Mouse (Mus musculus) embryonic fibroblast, embryonic 13.5 days (primary cell): ENCODE measurements around the gene Hao2.

Experiments
- CTCF ChIP-seq: IDR thresholded peaks from 2 replicates; pipeline ENCODE4 v1.5.1; 2011; ENCODE audit warnings: mild to moderate bottlenecking, control low read depth, low read length, moderate library complexity, borderline replicate concordance; ENCODE audit not compliant: insufficient read depth
- POLR2A ChIP-seq: IDR thresholded peaks from 2 replicates; pipeline ENCODE4 v1.6.1; 2011; ENCODE audit warnings: low read depth, mild to moderate bottlenecking, control low read depth, low read length, moderate library complexity

GRCm38 (mm10) chr3:98856892-98857291 lies 36.1 kb downstream of the Hao2 start:
- no peak for TF ChIP-seq CTCF
- no peak for TF ChIP-seq POLR2A
